Mouse (Mus musculus) brain, embryonic 14.5 days (tissue): Measurements from ENCODE around the gene Nedd9.

Experiments used
- CTCF ChIP-seq: fragments of 200-500 bp; IDR thresholded peaks from 2 replicates; pipeline ENCODE4 v1.5.1; 2012; ENCODE audit warnings: inconsistent platforms, mild to moderate bottlenecking, moderate library complexity, borderline replicate concordance; ENCODE audit not compliant: insufficient read depth, insufficient read length; ENCODE audit errors: extremely low read depth
- POLR2A ChIP-seq: fragments of 200-500 bp; IDR thresholded peaks from 2 replicates; pipeline ENCODE4 v1.6.1; 2012; ENCODE audit warnings: mild to moderate bottlenecking, inconsistent platforms, borderline replicate concordance; ENCODE audit not compliant: poor library complexity, insufficient read depth, insufficient read length, severe bottlenecking; ENCODE audit errors: extremely low read depth

GRCm38 (mm10) chr13:41362909-41363308 is 124.3 kb downstream of the Nedd9 start:
- TF ChIP-seq CTCF, result no peak
- TF ChIP-seq POLR2A, result no peak
